Mouse (Mus musculus): ENCODE results near the gene Plppr5. TPM values are rescaled to one million over a fixed set of nuclear protein-coding genes. Genes with fewer than 3 reads are reported as not detected.

Gene Plppr5
- polyA plus RNA-seq, 1 experiment, result 0.62 TPM

GRCm38 (mm10) chr3:117582628-117583027 lies 8.0 kb downstream of the Plppr5 start:
- no peaks in the 10 kb centered on the region for H3K4me1 ChIP-seq (ENCODE audit: control insufficient read depth, insufficient read depth, low read length)
- TF ChIP-seq CTCF (IDR thresholded peaks at IDR 0.05; ENCODE audit: control insufficient read depth, insufficient read depth, insufficient replicate concordance, low read depth, low read length), result no peak
- TF ChIP-seq POLR2A (IDR thresholded peaks at IDR 0.05; ENCODE audit: control insufficient read depth, low read depth, low read length), result no peak
- H3K4me3 ChIP-seq (ENCODE audit: control insufficient read depth, low read depth, low read length), result no peak overlapping the region
- no peaks in the 10 kb centered on the region for H3K36me3 ChIP-seq (ENCODE audit: control insufficient read depth, insufficient read depth, low read length)
- no peak overlapping the region for H3K27ac ChIP-seq (ENCODE audit: control insufficient read depth, insufficient read depth, low read depth, low read length)
- no peaks in the 10 kb centered on the region for H3K27me3 ChIP-seq (ENCODE audit: control insufficient read depth, insufficient read depth, low read length)

- no peak overlapping the region for H3K27ac ChIP-seq (ENCODE audit: control insufficient read depth, insufficient read depth, low read depth, low read length)
- no peaks in the 10 kb centered on the region for H3K4me1 ChIP-seq (ENCODE audit: control insufficient read depth, insufficient read depth, low read length)
- no peak overlapping the region for H3K4me3 ChIP-seq (ENCODE audit: control insufficient read depth, low read depth, low read length)
- H3K27me3 ChIP-seq (ENCODE audit: control insufficient read depth, insufficient read depth, low read length), result no peaks in the 10 kb centered on the region
- no peak for TF ChIP-seq CTCF (IDR thresholded peaks at IDR 0.05; ENCODE audit: control insufficient read depth, insufficient read depth, insufficient replicate concordance, low read depth, low read length)
- TF ChIP-seq POLR2A (IDR thresholded peaks at IDR 0.05; ENCODE audit: control insufficient read depth, low read depth, low read length), result no peak
- no peaks in the 10 kb centered on the region for H3K36me3 ChIP-seq (ENCODE audit: control insufficient read depth, insufficient read depth, low read length)
Measured at GRCm38 (mm10) chr3:117602404-117602803, 27.8 kb downstream of the Plppr5 start.

- Histone ChIP-seq H3K4me1 (ENCODE audit: control insufficient read depth, insufficient read depth, low read length) (no peaks in the 10 kb centered on the region), H3K4me3 (ENCODE audit: control insufficient read depth, low read depth, low read length) (no peak overlapping the region), H3K36me3 (ENCODE audit: control insufficient read depth, insufficient read depth, low read length) (no peaks in the 10 kb centered on the region), H3K27ac (ENCODE audit: control insufficient read depth, insufficient read depth, low read depth, low read length) (no peak overlapping the region), H3K27me3 (ENCODE audit: control insufficient read depth, insufficient read depth, low read length) (no peaks in the 10 kb centered on the region)
- no peak for TF ChIP-seq CTCF (IDR thresholded peaks at IDR 0.05; ENCODE audit: control insufficient read depth, insufficient read depth, insufficient replicate concordance, low read depth, low read length)
- TF ChIP-seq POLR2A (IDR thresholded peaks at IDR 0.05; ENCODE audit: control insufficient read depth, low read depth, low read length), result no peak
Measured at GRCm38 (mm10) chr3:117603458-117603857, 28.8 kb downstream of the Plppr5 start.

- Histone ChIP-seq H3K27me3 (ENCODE audit: control insufficient read depth, insufficient read depth, low read length) (no peaks in the 10 kb centered on the region), H3K4me1 (ENCODE audit: control insufficient read depth, insufficient read depth, low read length) (no peaks in the 10 kb centered on the region), H3K36me3 (ENCODE audit: control insufficient read depth, insufficient read depth, low read length) (no peaks in the 10 kb centered on the region), H3K4me3 (ENCODE audit: control insufficient read depth, low read depth, low read length) (no peak overlapping the region), H3K27ac (ENCODE audit: control insufficient read depth, insufficient read depth, low read depth, low read length) (no peak overlapping the region)
- TF ChIP-seq POLR2A (IDR thresholded peaks at IDR 0.05; ENCODE audit: control insufficient read depth, low read depth, low read length) (no peak), CTCF (IDR thresholded peaks at IDR 0.05; ENCODE audit: control insufficient read depth, insufficient read depth, insufficient replicate concordance, low read depth, low read length) (no peak)
Measured at GRCm38 (mm10) chr3:117606383-117606782, 31.7 kb downstream of the Plppr5 start.

- TF ChIP-seq POLR2A (IDR thresholded peaks at IDR 0.05; ENCODE audit: control insufficient read depth, low read depth, low read length), result no peak
- TF ChIP-seq CTCF (IDR thresholded peaks at IDR 0.05; ENCODE audit: control insufficient read depth, insufficient read depth, insufficient replicate concordance, low read depth, low read length), result no peak
- no peaks in the 10 kb centered on the region for H3K36me3 ChIP-seq (ENCODE audit: control insufficient read depth, insufficient read depth, low read length)
- no peak overlapping the region for H3K27ac ChIP-seq (ENCODE audit: control insufficient read depth, insufficient read depth, low read depth, low read length)
- H3K27me3 ChIP-seq (ENCODE audit: control insufficient read depth, insufficient read depth, low read length), result no peaks in the 10 kb centered on the region
- no peaks in the 10 kb centered on the region for H3K4me1 ChIP-seq (ENCODE audit: control insufficient read depth, insufficient read depth, low read length)
- no peak overlapping the region for H3K4me3 ChIP-seq (ENCODE audit: control insufficient read depth, low read depth, low read length)
Measured at GRCm38 (mm10) chr3:117611453-117611852, 36.8 kb downstream of the Plppr5 start.

- Histone ChIP-seq H3K27me3 (ENCODE audit: control insufficient read depth, insufficient read depth, low read length) (no peaks in the 10 kb centered on the region), H3K36me3 (ENCODE audit: control insufficient read depth, insufficient read depth, low read length) (no peaks in the 10 kb centered on the region), H3K27ac (ENCODE audit: control insufficient read depth, insufficient read depth, low read depth, low read length) (no peak overlapping the region), H3K4me3 (ENCODE audit: control insufficient read depth, low read depth, low read length) (no peak overlapping the region), H3K4me1 (ENCODE audit: control insufficient read depth, insufficient read depth, low read length) (no peaks in the 10 kb centered on the region)
- TF ChIP-seq POLR2A (IDR thresholded peaks at IDR 0.05; ENCODE audit: control insufficient read depth, low read depth, low read length) (no peak), CTCF (IDR thresholded peaks at IDR 0.05; ENCODE audit: control insufficient read depth, insufficient read depth, insufficient replicate concordance, low read depth, low read length) (no peak)
Measured at GRCm38 (mm10) chr3:117614856-117615255, 40.2 kb downstream of the Plppr5 start.

- Histone ChIP-seq H3K36me3 (ENCODE audit: control insufficient read depth, insufficient read depth, low read length) (no peaks in the 10 kb centered on the region), H3K27me3 (ENCODE audit: control insufficient read depth, insufficient read depth, low read length) (no peaks in the 10 kb centered on the region)
- TF ChIP-seq POLR2A (IDR thresholded peaks at IDR 0.05; ENCODE audit: control insufficient read depth, low read depth, low read length) (no peak), CTCF (IDR thresholded peaks at IDR 0.05; ENCODE audit: control insufficient read depth, insufficient read depth, insufficient replicate concordance, low read depth, low read length) (no peak)
Measured at GRCm38 (mm10) chr3:117625257-117626001, 50.8 kb downstream of the Plppr5 start.

More at GRCm38 (mm10) chr3:117625257-117626001, 50.8 kb downstream of the Plppr5 start:
- Histone ChIP-seq H3K4me1 (ENCODE audit: control insufficient read depth, insufficient read depth, low read length) (no peaks in the 10 kb centered on the region), H3K27ac (ENCODE audit: control insufficient read depth, insufficient read depth, low read depth, low read length) (no peak overlapping the region), H3K4me3 (ENCODE audit: control insufficient read depth, low read depth, low read length) (no peak overlapping the region)

Measured in testis, adult 2 months (tissue).